Mouse (Mus musculus) liver, postnatal 0 days (tissue): Measurements from ENCODE around the gene Olr1.

Experiments used
- CTCF ChIP-seq: sonication (generic); IDR thresholded peaks from 2 replicates; pipeline ENCODE4 v1.5.1; 2016; ENCODE audit warnings: antibody characterized with exemption, low read depth
- EP300 ChIP-seq: IDR thresholded peaks from 2 replicates; pipeline ENCODE4 v1.6.1; 2016; ENCODE audit warnings: antibody characterized with exemption, low read depth, mild to moderate bottlenecking

- TF ChIP-seq EP300 (no peak; the same call in 1 of the 2 replicates), CTCF (no peak)
These were observed 26.2 kb upstream of the Olr1 start, which contains the start of gene Gabarapl1 for GRCm38 (mm10) chr6:129532942-129533860.
